In the genomic region with DNA sequence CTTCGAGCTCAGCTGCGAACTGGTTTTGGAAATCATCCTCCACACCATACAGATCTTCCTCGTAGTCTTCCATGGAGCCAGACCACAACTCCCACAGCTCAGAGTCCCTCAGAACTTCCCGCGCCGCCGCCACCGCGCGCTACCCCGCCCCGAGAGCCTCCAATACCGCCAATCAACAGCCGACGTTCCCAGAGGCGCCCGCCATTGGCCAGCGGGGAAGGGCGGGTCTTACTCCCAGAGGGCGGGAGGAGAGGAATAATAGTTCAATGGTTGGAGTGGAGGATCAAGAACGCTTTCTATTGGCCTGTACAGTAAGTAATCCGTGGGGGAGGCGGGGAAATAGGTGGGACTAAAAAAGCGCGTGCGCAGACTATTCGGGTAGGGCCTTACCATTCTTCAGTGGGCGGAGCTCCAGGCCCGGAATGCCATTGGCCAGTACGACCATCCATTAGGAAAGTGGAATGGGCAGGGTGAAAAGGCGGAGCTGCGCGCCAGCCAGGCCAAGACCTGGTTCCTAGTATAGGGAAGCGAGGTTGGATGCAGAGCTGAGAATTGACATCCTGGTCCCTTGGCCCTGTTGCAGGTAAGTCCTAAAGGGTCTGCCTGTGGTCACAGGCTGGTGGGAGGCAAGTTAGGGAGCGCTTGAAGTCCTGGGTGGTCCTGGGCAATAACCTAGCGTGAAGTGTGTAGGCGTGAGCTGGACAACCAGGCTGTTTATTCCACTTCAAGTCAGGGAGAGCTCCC, we compare ENCODE assay signal across 8 mouse cellular contexts. TPM values are rescaled to one million over a fixed set of nuclear protein-coding genes. Genes with fewer than 3 reads are reported as not detected.
DNase-seq lines count a peak whose midpoint lies in the region; ATAC-seq and TF ChIP-seq lines count a peak whose summit lies in the region.

Gene Chtf18 (minus strand): TSS at position 155 of the 744 bp plus-strand sequence.
Gene Rpusd1 (plus strand): TSS at position 406 of the 744 bp plus-strand sequence.

- peaks cover 13% of the 10 kb centered on the region for H3K4me1 ChIP-seq in embryonic facial prominence, embryonic 14.5 days (ENCODE audit: control insufficient read depth, insufficient read depth, low read length)
- H3K4me1 ChIP-seq in heart, adult 2 months (ENCODE audit: control insufficient read depth, insufficient read depth, low read length) = peaks cover 4% of the 10 kb centered on the region
- H3K4me1 ChIP-seq in limb, embryonic 13.5 days = peaks cover 23% of the 10 kb centered on the region
- H3K4me1 ChIP-seq in midbrain, embryonic 16.5 days (ENCODE audit: control insufficient read depth, insufficient read depth, low read length) = peaks cover 15% of the 10 kb centered on the region

- H3K4me2 ChIP-seq in embryonic facial prominence, embryonic 14.5 days (ENCODE audit: low read depth, low read length) = peak within 1 kb of the TSS; percentile 93
- H3K4me2 ChIP-seq in limb, embryonic 13.5 days (replicated peaks) = peak within 1 kb of the TSS; percentile 92
- H3K4me2 ChIP-seq in midbrain, embryonic 16.5 days (ENCODE audit: low read length) = peak within 1 kb of the TSS; percentile 96

- no peak for TF ChIP-seq CTCF in heart, adult 2 months (IDR thresholded peaks at IDR 0.05)

- H3K9me3 ChIP-seq in embryonic facial prominence, embryonic 14.5 days (ENCODE audit: control insufficient read depth, low read length) = no peaks in the 10 kb centered on the region
- no peaks in the 10 kb centered on the region for H3K9me3 ChIP-seq in limb, embryonic 13.5 days
- no peaks in the 10 kb centered on the region for H3K9me3 ChIP-seq in midbrain, embryonic 16.5 days (replicated peaks; ENCODE audit: control insufficient read depth, low read length, poor library complexity, severe bottlenecking)

- peak; percentile 100 for DNase-seq in 3T3-L1 (ENCODE audit: low read depth, low spot score)
- peak; percentile 93 to 96 for DNase-seq in adrenal gland, postnatal 4 days (ENCODE audit: low spot score in 2 of 2)
- peak; percentile 100 for DNase-seq in embryonic facial prominence, embryonic 14.5 days (ENCODE audit: low spot score)
- peak; percentile 98 to 99 for DNase-seq in heart, adult 2 months
- peak; percentile 100 for DNase-seq in kidney, adult 8-10 months
- DNase-seq in spleen, postnatal 10 days (ENCODE audit: low spot score in 2 of 2) = peak; percentile 94 to 99

- 0 out of 2 replicates have a peak, but pooled peaks cover 9% of the 10 kb centered on the region for H3K36me3 ChIP-seq in embryonic facial prominence, embryonic 14.5 days (ENCODE audit: control insufficient read depth, insufficient read depth, low read length)
- no peaks in the 10 kb centered on the region for H3K36me3 ChIP-seq in heart, adult 2 months (ENCODE audit: control insufficient read depth, insufficient read depth, low read length)
- peaks cover 54% of the 10 kb centered on the region for H3K36me3 ChIP-seq in limb, embryonic 13.5 days
- peaks cover 2% of the 10 kb centered on the region; the same call in 1 of the 2 replicates for H3K36me3 ChIP-seq in midbrain, embryonic 16.5 days (ENCODE audit: control insufficient read depth, insufficient read depth, low read length)

- no peaks in the 10 kb centered on the region for H3K79me2 ChIP-seq in heart, adult 2 months (replicated peaks; ENCODE audit: control insufficient read depth, insufficient read depth, low read length)

- intact Hi-C loops in heart, adult 2 months (cut with DNase I) = no loop called here

- TF ChIP-seq EP300 in heart, adult 2 months (IDR thresholded peaks at IDR 0.05; ENCODE audit: insufficient read depth, low read depth, low read length) = 0 out of 2 replicates have a peak, but pooled peaks have one; percentile 6

- peak within 1 kb of the TSS; percentile 63 for H3K4me3 ChIP-seq in embryonic facial prominence, embryonic 14.5 days (ENCODE audit: low read depth, low read length)
- H3K4me3 ChIP-seq in heart, adult 2 months = peak within 1 kb of the TSS; percentile 67
- peak within 1 kb of the TSS; percentile 69 for H3K4me3 ChIP-seq in limb, embryonic 13.5 days
- peak within 1 kb of the TSS; percentile 54 for H3K4me3 ChIP-seq in midbrain, embryonic 16.5 days (ENCODE audit: low read depth, low read length)

- peak within 1 kb of the TSS; percentile 77 for H3K9ac ChIP-seq in embryonic facial prominence, embryonic 14.5 days (ENCODE audit: low read depth, low read length)
- H3K9ac ChIP-seq in heart, adult 2 months (ENCODE audit: low read depth, low read length) = peak within 1 kb of the TSS; percentile 88
- peak within 1 kb of the TSS; percentile 87 for H3K9ac ChIP-seq in limb, embryonic 13.5 days
- peak within 1 kb of the TSS; percentile 78 for H3K9ac ChIP-seq in midbrain, embryonic 16.5 days (ENCODE audit: low read depth, low read length)

- WGBS in embryonic facial prominence, embryonic 14.5 days = under 1% methylated on average over 36 of the region's 37 CpGs
- under 1% methylated on average over 37 of the region's 37 CpGs for WGBS in heart, adult 2 months
- under 1% methylated on average over 37 of the region's 37 CpGs for WGBS in limb, embryonic 13.5 days
- WGBS in midbrain, embryonic 16.5 days = under 1% methylated on average over 37 of the region's 37 CpGs

- ATAC-seq in embryonic facial prominence, embryonic 14.5 days (ENCODE audit: low read depth) = peak; percentile 98
- peak; percentile 98 for ATAC-seq in limb, embryonic 13.5 days (ENCODE audit: low FRiP score, low read depth)
- ATAC-seq in midbrain, embryonic 16.5 days = peak; percentile 99

- H3K27me3 ChIP-seq in embryonic facial prominence, embryonic 14.5 days (replicated peaks; ENCODE audit: control insufficient read depth, insufficient read depth, low read length) = no peaks in the 10 kb centered on the region
- no peaks in the 10 kb centered on the region for H3K27me3 ChIP-seq in heart, adult 2 months (ENCODE audit: control insufficient read depth, insufficient read depth, low read length)
- H3K27me3 ChIP-seq in limb, embryonic 13.5 days = no peaks in the 10 kb centered on the region
- no peaks in the 10 kb centered on the region for H3K27me3 ChIP-seq in midbrain, embryonic 16.5 days (ENCODE audit: control insufficient read depth, insufficient read depth, low read depth, low read length)

- TF ChIP-seq POLR2A in heart, adult 2 months (IDR thresholded peaks at IDR 0.05; ENCODE audit: insufficient read depth, low read depth, low read length) = peak; percentile 93

- peak within 1 kb of the TSS; percentile 24 for H3K27ac ChIP-seq in embryonic facial prominence, embryonic 14.5 days (replicated peaks; ENCODE audit: low read depth, low read length)
- H3K27ac ChIP-seq in heart, adult 2 months = peak within 1 kb of the TSS; percentile 72
- no peak within 1 kb of the TSS for H3K27ac ChIP-seq in limb, embryonic 13.5 days
- no peak within 1 kb of the TSS for H3K27ac ChIP-seq in midbrain, embryonic 16.5 days (ENCODE audit: low read length)

RNA-seq across cellular contexts. Expression of gene Chtf18, which starts in this region (rescaled TPM):
- total RNA-seq in adrenal gland, postnatal 4 days (2021) = 10 to 100 TPM; 16.2 to 17.7 TPM
- 12.9 and 15.7 TPM in 2 replicates for polyA plus RNA-seq in embryonic facial prominence, embryonic 14.5 days (2014; fragmentation: Nextera tagmentation; extraction: Ambion mirVana)
- total RNA-seq in heart, adult 2 months (2021) = 1 to 10 TPM; 1.3 to 1.6 TPM
- polyA plus RNA-seq in heart, adult 2 months (2012; rRNA removed) = 0.85 and 1.7 TPM in 2 replicates
- polyA plus RNA-seq in limb, embryonic 13.5 days (2015; fragmentation: Nextera tagmentation; extraction: Ambion mirVana) = 32.2 and 34.8 TPM in 2 replicates
- 4.7 and 5.4 TPM in 2 replicates for polyA plus RNA-seq in midbrain, embryonic 16.5 days (2015; fragmentation: Nextera tagmentation; extraction: Ambion mirVana)

RNA-seq across cellular contexts. Expression of gene Rpusd1, which starts in this region (rescaled TPM):
- 10 to 100 TPM; 16.6 to 18.2 TPM for total RNA-seq in adrenal gland, postnatal 4 days (2021)
- 19.5 and 23.1 TPM in 2 replicates for polyA plus RNA-seq in embryonic facial prominence, embryonic 14.5 days (2014; fragmentation: Nextera tagmentation; extraction: Ambion mirVana)
- 1 to 10 TPM; 4.2 to 5.1 TPM for total RNA-seq in heart, adult 2 months (2021)
- 18.0 and 18.3 TPM in 2 replicates for polyA plus RNA-seq in heart, adult 2 months (2012; rRNA removed)
- 25.8 and 27.0 TPM in 2 replicates for polyA plus RNA-seq in limb, embryonic 13.5 days (2015; fragmentation: Nextera tagmentation; extraction: Ambion mirVana)
- 26.6 and 26.8 TPM in 2 replicates for polyA plus RNA-seq in midbrain, embryonic 16.5 days (2015; fragmentation: Nextera tagmentation; extraction: Ambion mirVana)

Comparison
In these comparisons a context has a peak if more than half of its experiments do, and no peak if none do; other contexts are left out.
1. RNA of gene Chtf18 (total RNA-seq): 16.2 to 17.7 TPM in adrenal gland, postnatal 4 days; 1.3 to 1.6 TPM in heart, adult 2 months; every median in the first group is over 4 times any median in the second.
2. H3K27ac ChIP-seq: peak in embryonic facial prominence, embryonic 14.5 days (single experiment) and heart, adult 2 months (single experiment); none in limb, embryonic 13.5 days (single experiment) and midbrain, embryonic 16.5 days (single experiment).
3. Peak in every context shown above with its lines, with median percentiles within 50 percentile points of each other: DNase-seq, ATAC-seq, H3K4me2 ChIP-seq, H3K4me3 ChIP-seq and H3K9ac ChIP-seq.